8 mouse cellular contexts compared by ENCODE assay signal in genomic region chr11:59809071-59809669, GRCm38 (mm10). TPM values are rescaled to one million over a fixed set of nuclear protein-coding genes. Genes with fewer than 3 reads are reported as not detected.
A peak's percentile ranks its signal among the peaks of the same experiment; 100 is the strongest.
DNase-seq lines count a peak whose midpoint lies in the region; ATAC-seq lines count a peak whose summit lies in the region.

No protein-coding gene starts in this region.

- peaks cover 5% of the 10 kb centered on the region for H3K36me3 ChIP-seq in neural tube, embryonic 11.5 days (ENCODE audit: control insufficient read depth, insufficient read depth, low read length)
- peaks cover 21% of the 10 kb centered on the region for H3K36me3 ChIP-seq in kidney, embryonic 14.5 days (ENCODE audit: control insufficient read depth, insufficient read depth, low read length)
- peaks cover 24% of the 10 kb centered on the region for H3K36me3 ChIP-seq in stomach, embryonic 15.5 days

- H3K9ac ChIP-seq in neural tube, embryonic 11.5 days (ENCODE audit: low read length): peak overlapping the region; percentile 98
- peak overlapping the region; percentile 93 for H3K9ac ChIP-seq in kidney, embryonic 14.5 days (ENCODE audit: low read depth, low read length)
- H3K9ac ChIP-seq in stomach, embryonic 15.5 days: peak overlapping the region; percentile 94

- no peaks in the 10 kb centered on the region for H3K9me3 ChIP-seq in neural tube, embryonic 11.5 days (ENCODE audit: control insufficient read depth, low read length)
- H3K9me3 ChIP-seq in kidney, embryonic 14.5 days (ENCODE audit: control insufficient read depth, low read length): no peaks in the 10 kb centered on the region
- no peaks in the 10 kb centered on the region for H3K9me3 ChIP-seq in stomach, embryonic 15.5 days

- peak overlapping the region; percentile 97 for H3K27ac ChIP-seq in neural tube, embryonic 11.5 days (ENCODE audit: low read depth, low read length)
- peak overlapping the region; percentile 97 for H3K27ac ChIP-seq in kidney, embryonic 14.5 days (ENCODE audit: low read depth, low read length)
- H3K27ac ChIP-seq in stomach, embryonic 15.5 days: peak overlapping the region; percentile 98

- 0% methylated on average over 15 of the region's 15 CpGs for WGBS in neural tube, embryonic 11.5 days
- WGBS in kidney, embryonic 14.5 days: under 1% methylated on average over 15 of the region's 15 CpGs
- WGBS in stomach, embryonic 15.5 days: under 1% methylated on average over 15 of the region's 15 CpGs

- H3K4me2 ChIP-seq in neural tube, embryonic 11.5 days (ENCODE audit: low read depth): peak overlapping the region; percentile 65
- peak overlapping the region; percentile 63 for H3K4me2 ChIP-seq in kidney, embryonic 14.5 days (replicated peaks; ENCODE audit: low read depth, low read length)
- H3K4me2 ChIP-seq in stomach, embryonic 15.5 days: peak overlapping the region; percentile 81

- no peaks in the 10 kb centered on the region for H3K27me3 ChIP-seq in neural tube, embryonic 11.5 days (ENCODE audit: control insufficient read depth, insufficient read depth, low read length)
- H3K27me3 ChIP-seq in kidney, embryonic 14.5 days (ENCODE audit: control insufficient read depth, insufficient read depth, low read length): no peaks in the 10 kb centered on the region
- H3K27me3 ChIP-seq in stomach, embryonic 15.5 days (replicated peaks): no peaks in the 10 kb centered on the region

- peak overlapping the region; percentile 76 for H3K4me3 ChIP-seq in neural tube, embryonic 11.5 days (ENCODE audit: low read depth, low read length)
- peak overlapping the region; percentile 83 for H3K4me3 ChIP-seq in kidney, embryonic 14.5 days (ENCODE audit: low read length)
- H3K4me3 ChIP-seq in stomach, embryonic 15.5 days (replicated peaks): peak overlapping the region; percentile 91

- ATAC-seq in neural tube, embryonic 11.5 days (ENCODE audit: insufficient read depth, low FRiP score, low TSS enrichment): peak; percentile 2; the same call in 1 of the 2 replicates
- ATAC-seq in kidney, embryonic 14.5 days (ENCODE audit: low FRiP score, low TSS enrichment): peak; percentile 14
- ATAC-seq in stomach, embryonic 15.5 days (ENCODE audit: insufficient read depth, low FRiP score, low read depth): peak; percentile 37

- DNase-seq in neural tube, embryonic 11.5 days (ENCODE audit: low spot score): no peak
- DNase-seq in neural tube, embryonic 10.5 days (ENCODE audit: extremely low spot score, low spot score): no peak
- DNase-seq in brain, adult 2 months (ENCODE audit: low read depth, low spot score): peak; percentile 55
- peak; percentile 75 for DNase-seq in heart, adult 8-10 months (ENCODE audit: low spot score)
- DNase-seq in lung, postnatal 14 days: peak; percentile 57
- no peak for DNase-seq in cerebellum, adult 8-10 months

- peaks cover 8% of the 10 kb centered on the region; the same call in 1 of the 2 replicates for H3K4me1 ChIP-seq in neural tube, embryonic 11.5 days (ENCODE audit: control insufficient read depth, insufficient read depth, low read length)
- peaks cover 8% of the 10 kb centered on the region for H3K4me1 ChIP-seq in kidney, embryonic 14.5 days (ENCODE audit: control insufficient read depth, insufficient read depth, low read length)
- peaks cover 11% of the 10 kb centered on the region for H3K4me1 ChIP-seq in stomach, embryonic 15.5 days

RNA-seq across cellular contexts. Expression of gene Flcn, which starts 0.6 kb away (rescaled TPM):
- 30.6 and 30.9 TPM in 2 replicates for polyA plus RNA-seq in neural tube, embryonic 11.5 days (2014; fragmentation: Nextera tagmentation; extraction: Ambion mirVana)
- 10 to 100 TPM; 26.7 to 46.9 (median 42.1) TPM for total RNA-seq in heart, adult 8-10 months (2022)
- 18.9 and 30.2 TPM in 2 replicates for polyA plus RNA-seq in kidney, embryonic 14.5 days (2014; fragmentation: Nextera tagmentation; extraction: Ambion mirVana)
- 27.8 and 30.6 TPM in 2 replicates for polyA plus RNA-seq in stomach, embryonic 15.5 days (2015; fragmentation: Nextera tagmentation; extraction: Ambion mirVana)

RNA-seq across cellular contexts. Expression of gene Pld6, which starts 21.7 kb away (rescaled TPM):
- polyA plus RNA-seq in neural tube, embryonic 11.5 days (2014; fragmentation: Nextera tagmentation; extraction: Ambion mirVana): 0.60 and 0.69 TPM in 2 replicates
- total RNA-seq in heart, adult 8-10 months (2022): 1 to 10 TPM in 2 of 4 experiments, under 1 TPM in 2; 0.60 to 1.2 (median 0.89) TPM
- 1.3 and 1.4 TPM in 2 replicates for polyA plus RNA-seq in kidney, embryonic 14.5 days (2014; fragmentation: Nextera tagmentation; extraction: Ambion mirVana)
- polyA plus RNA-seq in stomach, embryonic 15.5 days (2015; fragmentation: Nextera tagmentation; extraction: Ambion mirVana): 3.8 and 5.1 TPM in 2 replicates

RNA-seq across cellular contexts. Expression of gene Nt5m, which starts 30.1 kb away (rescaled TPM):
- polyA plus RNA-seq in neural tube, embryonic 11.5 days (2014; fragmentation: Nextera tagmentation; extraction: Ambion mirVana): 40.6 and 44.5 TPM in 2 replicates
- total RNA-seq in heart, adult 8-10 months (2022): 10 to 100 TPM; 24.3 to 32.0 (median 26.8) TPM
- polyA plus RNA-seq in kidney, embryonic 14.5 days (2014; fragmentation: Nextera tagmentation; extraction: Ambion mirVana): 35.0 and 36.0 TPM in 2 replicates
- 31.7 and 35.1 TPM in 2 replicates for polyA plus RNA-seq in stomach, embryonic 15.5 days (2015; fragmentation: Nextera tagmentation; extraction: Ambion mirVana)

RNA-seq across cellular contexts. Expression of gene Cops3, which starts 30.5 kb away (rescaled TPM):
- 247 and 252 TPM in 2 replicates for polyA plus RNA-seq in neural tube, embryonic 11.5 days (2014; fragmentation: Nextera tagmentation; extraction: Ambion mirVana)
- 10 to 100 TPM; 71.2 to 74.2 (median 72.7) TPM for total RNA-seq in heart, adult 8-10 months (2022)
- polyA plus RNA-seq in kidney, embryonic 14.5 days (2014; fragmentation: Nextera tagmentation; extraction: Ambion mirVana): 240 and 241 TPM in 2 replicates
- 175 and 192 TPM in 2 replicates for polyA plus RNA-seq in stomach, embryonic 15.5 days (2015; fragmentation: Nextera tagmentation; extraction: Ambion mirVana)

Comparison
In these comparisons a context has a peak if more than half of its experiments do, and no peak if none do; other contexts are left out.
1. DNase-seq: peak in brain, adult 2 months (single experiment), heart, adult 8-10 months (single experiment) and lung, postnatal 14 days (single experiment); none in neural tube, embryonic 11.5 days (single experiment), neural tube, embryonic 10.5 days (single experiment) and cerebellum, adult 8-10 months (single experiment).
2. Peak in every context shown above with its lines, with median percentiles within 50 percentile points of each other: ATAC-seq, H3K27ac ChIP-seq, H3K4me2 ChIP-seq, H3K4me3 ChIP-seq and H3K9ac ChIP-seq.